Mouse (Mus musculus): ENCODE measurements around the gene Ubtd2.

- TF ChIP-seq CTCF (IDR thresholded peaks at IDR 0.05) (no peak), EP300 (IDR thresholded peaks at IDR 0.05) (no peak)
Observed at GRCm38 (mm10) chr11:32454800-32455506, at the start of gene Ubtd2.

All from lung, postnatal 0 days (tissue).